17 mouse cellular contexts compared by ENCODE assay signal in genomic region chr13:93966271-93966670, GRCm38 (mm10).
A peak's percentile ranks its signal among the peaks of the same experiment; 100 is the strongest.
DNase-seq lines count a peak whose midpoint lies in the region; ATAC-seq and TF ChIP-seq lines count a peak whose summit lies in the region.
"Had no signal": no experiment of that assay in that cellular context is flagged by ENCODE, and none has a peak within 500 bp of the region (broad histone marks: within the 10 kb centered on the region; RNA-seq: fewer than 3 reads in every experiment).

No protein-coding gene starts in this region.

- no peak overlapping the region for H3K27ac ChIP-seq in lung, embryonic 14.5 days (ENCODE audit: low read depth)
- no peak overlapping the region; the same call in 1 of the 2 replicates for H3K27ac ChIP-seq in forebrain, embryonic 16.5 days (ENCODE audit: low read length)
- H3K27ac ChIP-seq in neural tube, embryonic 15.5 days (replicated peaks), result no peak overlapping the region
- H3K27ac ChIP-seq: heart, embryonic 13.5 days; lung, embryonic 15.5 days had no signal

- DNase-seq in cerebellum, postnatal 10 days, result peak; percentile 25 to 39
- no peak for DNase-seq in cerebellum, adult 11 months
- no peak for DNase-seq in lung, embryonic 14.5 days
- no peak for DNase-seq in lung, postnatal 10 days
- no peak for DNase-seq in right cerebral cortex, postnatal 14 days
- no peak for DNase-seq in ovary, postnatal 10 days (ENCODE audit: low spot score)
- DNase-seq: cerebellum, adult 8-10 months; embryo, embryonic 11 days; gastrocnemius, postnatal 14 days; right cerebral cortex, adult 18-20 months; thymus, postnatal 4 days had no signal

- H3K4me3 ChIP-seq in lung, embryonic 14.5 days (ENCODE audit: low read depth, low read length), result no peak overlapping the region
- no peak overlapping the region for H3K4me3 ChIP-seq in forebrain, embryonic 16.5 days (replicated peaks; ENCODE audit: low read length)
- H3K4me3 ChIP-seq in neural tube, embryonic 15.5 days (replicated peaks), result no peak overlapping the region
- H3K4me3 ChIP-seq: heart, embryonic 13.5 days; lung, embryonic 15.5 days had no signal

- H3K36me3 ChIP-seq in lung, embryonic 14.5 days (ENCODE audit: insufficient read depth), result no peaks in the 10 kb centered on the region
- no peaks in the 10 kb centered on the region for H3K36me3 ChIP-seq in forebrain, embryonic 16.5 days (ENCODE audit: control insufficient read depth, insufficient read depth)
- no peaks in the 10 kb centered on the region for H3K36me3 ChIP-seq in neural tube, embryonic 15.5 days
- H3K36me3 ChIP-seq: heart, embryonic 13.5 days; lung, embryonic 15.5 days had no signal

- no peak overlapping the region for H3K4me2 ChIP-seq in lung, embryonic 14.5 days
- H3K4me2 ChIP-seq in forebrain, embryonic 16.5 days (ENCODE audit: low read length), result no peak overlapping the region
- no peak overlapping the region for H3K4me2 ChIP-seq in neural tube, embryonic 15.5 days
- H3K4me2 ChIP-seq: heart, embryonic 13.5 days; lung, embryonic 15.5 days had no signal

- no peak overlapping the region for H3K9ac ChIP-seq in lung, embryonic 14.5 days
- H3K9ac ChIP-seq in forebrain, embryonic 16.5 days (replicated peaks; ENCODE audit: low read depth, low read length), result no peak overlapping the region
- no peak overlapping the region for H3K9ac ChIP-seq in neural tube, embryonic 15.5 days (replicated peaks)
- H3K9ac ChIP-seq: heart, embryonic 13.5 days; lung, embryonic 15.5 days had no signal

- H3K4me1 ChIP-seq in lung, embryonic 14.5 days (ENCODE audit: insufficient read depth), result peaks cover 4% of the 10 kb centered on the region; the same call in 1 of the 2 replicates
- H3K4me1 ChIP-seq in forebrain, embryonic 16.5 days (replicated peaks; ENCODE audit: control insufficient read depth, insufficient read depth, low read length), result peaks cover 16% of the 10 kb centered on the region
- H3K4me1 ChIP-seq in neural tube, embryonic 15.5 days, result peaks cover 8% of the 10 kb centered on the region
- H3K4me1 ChIP-seq: heart, embryonic 13.5 days; lung, embryonic 15.5 days had no signal

- no peak for TF ChIP-seq CTCF in lung, embryonic 14.5 days (IDR thresholded peaks at IDR 0.05; ENCODE audit: low read depth)

- peak; percentile 44; the same call in 1 of the 2 replicates for ATAC-seq in lung, embryonic 14.5 days (ENCODE audit: insufficient read depth)
- peak; percentile 84 for ATAC-seq in forebrain, embryonic 16.5 days
- peak; percentile 47; the same call in 1 of the 2 replicates for ATAC-seq in neural tube, embryonic 15.5 days (ENCODE audit: low FRiP score)
- ATAC-seq: Patski had no signal

- H3K9me3 ChIP-seq in lung, embryonic 14.5 days (ENCODE audit: low read depth, low read length), result no peaks in the 10 kb centered on the region
- no peaks in the 10 kb centered on the region for H3K9me3 ChIP-seq in forebrain, embryonic 16.5 days (ENCODE audit: control insufficient read depth, low read length)
- no peaks in the 10 kb centered on the region for H3K9me3 ChIP-seq in neural tube, embryonic 15.5 days (replicated peaks)
- H3K9me3 ChIP-seq: heart, embryonic 13.5 days; lung, embryonic 15.5 days had no signal

- no peaks in the 10 kb centered on the region for H3K27me3 ChIP-seq in lung, embryonic 14.5 days (ENCODE audit: insufficient read depth, low read length)
- H3K27me3 ChIP-seq in forebrain, embryonic 16.5 days (replicated peaks; ENCODE audit: control insufficient read depth, insufficient read depth, low read length), result no peaks in the 10 kb centered on the region
- H3K27me3 ChIP-seq in neural tube, embryonic 15.5 days (replicated peaks), result no peaks in the 10 kb centered on the region
- H3K27me3 ChIP-seq: CH12.LX; heart, embryonic 13.5 days; lung, embryonic 15.5 days; Patski had no signal

Comparison
In these comparisons a context has a peak if more than half of its experiments do, and no peak if none do; other contexts are left out.
1. DNase-seq: peak in cerebellum, postnatal 10 days (2 of 2); none in cerebellum, adult 11 months (single experiment), lung, embryonic 14.5 days (single experiment), lung, postnatal 10 days (single experiment), right cerebral cortex, postnatal 14 days (single experiment) and ovary, postnatal 10 days (single experiment).
2. Peak in every context shown above with its lines, with median percentiles within 50 percentile points of each other: ATAC-seq.